ENCODE assay signal across 16 mouse cellular contexts in the genomic region with DNA sequence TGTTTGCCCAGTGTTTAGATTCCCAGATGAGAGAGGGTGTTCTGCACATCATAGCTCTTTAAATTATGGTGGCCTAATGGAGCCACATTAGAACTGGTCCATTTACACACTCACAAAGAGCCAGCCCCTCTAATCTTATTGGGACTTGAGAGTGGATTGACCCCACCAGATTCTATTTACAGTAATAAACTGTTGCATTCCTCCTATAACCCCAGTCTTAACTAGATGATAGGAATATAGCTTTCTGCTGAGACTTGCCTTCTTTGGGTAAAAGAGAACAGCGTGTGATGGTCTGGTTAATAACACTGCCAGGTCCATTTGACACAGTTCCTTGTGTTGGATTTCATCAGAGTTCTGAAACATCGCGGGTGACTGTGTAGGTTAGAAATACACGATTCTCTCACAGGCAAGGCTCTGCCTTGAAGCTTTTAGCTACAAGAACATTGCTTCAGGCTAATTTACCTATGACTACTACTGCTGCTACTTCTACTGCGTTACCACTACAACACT.
"Had no signal": no experiment of that assay in that cellular context is flagged by ENCODE, and none has a peak within 500 bp of the region (broad histone marks: within the 10 kb centered on the region; RNA-seq: fewer than 3 reads in every experiment).

No protein-coding gene starts in this region.

- H3K36me3 ChIP-seq: midbrain, embryonic 12.5 days; midbrain, embryonic 15.5 days; neural tube, embryonic 13.5 days had no signal

- H3K27me3 ChIP-seq: kidney, embryonic 15.5 days; liver, embryonic 13.5 days; midbrain, embryonic 12.5 days; midbrain, embryonic 15.5 days; neural tube, embryonic 13.5 days had no signal

- ATAC-seq: midbrain, embryonic 15.5 days had no signal

- H3K9ac ChIP-seq: kidney, embryonic 15.5 days; liver, embryonic 13.5 days; midbrain, embryonic 12.5 days; midbrain, embryonic 15.5 days; neural tube, embryonic 13.5 days had no signal

- DNase-seq: kidney, adult 11 months; kidney, adult 8-10 months; kidney, postnatal 10 days; kidney, postnatal 36 days; layer of hippocampus, postnatal 36 days; liver, embryonic 13.5 days; lung, adult 2 months; lung, postnatal 14 days; lung, postnatal 4 days; thymus, adult 2 months had no signal

- H3K4me3 ChIP-seq: kidney, embryonic 15.5 days; left cerebral cortex, adult 2 months; liver, embryonic 13.5 days; midbrain, embryonic 12.5 days; midbrain, embryonic 15.5 days; myocyte; neural tube, embryonic 13.5 days had no signal

- H3K9me3 ChIP-seq: kidney, embryonic 15.5 days; liver, embryonic 13.5 days; midbrain, embryonic 12.5 days; midbrain, embryonic 15.5 days; neural tube, embryonic 13.5 days had no signal

- H3K4me1 ChIP-seq: kidney, embryonic 15.5 days; midbrain, embryonic 15.5 days; neural tube, embryonic 13.5 days had no signal

- H3K4me2 ChIP-seq: kidney, embryonic 15.5 days; liver, embryonic 13.5 days; midbrain, embryonic 12.5 days; midbrain, embryonic 15.5 days; neural tube, embryonic 13.5 days had no signal

- H3K27ac ChIP-seq: kidney, embryonic 15.5 days; left cerebral cortex, adult 2 months; liver, embryonic 13.5 days; midbrain, embryonic 12.5 days; midbrain, embryonic 15.5 days; neural tube, embryonic 13.5 days had no signal
